Mouse (Mus musculus) forebrain, embryonic 13.5 days (tissue): Measurements from ENCODE around the gene Sphk2. TPM values are rescaled to one million over a fixed set of nuclear protein-coding genes. Genes with fewer than 3 reads are reported as not detected.
A peak's percentile ranks its signal among the peaks of the same experiment; 100 is the strongest.

Experiments used
- ATAC-seq: fragments of 200-750 bp; cut with Nextera tagmentation; 2 replicates; pipeline ENCODE4 v1.8.0; 2017
- H3K27ac ChIP-seq: fragments of 300-500 bp; sonication (generic); 2 replicates; pipeline ENCODE4 v1.5.1; 2015; ENCODE audit warnings: inconsistent platforms, mild to moderate bottlenecking, moderate library complexity
- H3K27me3 ChIP-seq: fragments of 300-500 bp; sonication (generic); 2 replicates; pipeline ENCODE4 v1.6.1; 2015; ENCODE audit warnings: mild to moderate bottlenecking, inconsistent platforms
- H3K36me3 ChIP-seq: fragments of 300-500 bp; sonication (generic); 2 replicates; pipeline ENCODE4 v1.6.1; 2015; ENCODE audit warnings: mild to moderate bottlenecking, inconsistent platforms; ENCODE audit not compliant: poor library complexity, severe bottlenecking
- H3K4me1 ChIP-seq: fragments of 300-500 bp; sonication (generic); 2 replicates; pipeline ENCODE4 v1.6.1; 2015; ENCODE audit warnings: inconsistent platforms
- H3K4me2 ChIP-seq: fragments of 300-500 bp; sonication (generic); 2 replicates; pipeline ENCODE4 v1.6.1; 2015; ENCODE audit warnings: inconsistent platforms, mild to moderate bottlenecking, moderate library complexity
- H3K4me3 ChIP-seq: fragments of 300-500 bp; sonication (generic); 2 replicates; pipeline ENCODE4 v1.5.1; 2015; ENCODE audit warnings: mild to moderate bottlenecking, inconsistent platforms
- H3K9ac ChIP-seq: fragments of 300-500 bp; sonication (generic); 2 replicates; pipeline ENCODE4 v1.6.1; 2015; ENCODE audit warnings: mild to moderate bottlenecking, inconsistent platforms
- H3K9me3 ChIP-seq: fragments of 300-500 bp; sonication (generic); replicated peaks from 2 replicates; pipeline ENCODE4 v1.6.1; 2016; ENCODE audit warnings: inconsistent platforms
- WGBS: fragments of 180-500 bp; shearing (Covaris S2); methylation state at CpG from one replicate; pipeline ENCODE4 v1.1.7; 2015; 5-methylcytosine and 5-hydroxymethylcytosine counted together
- polyA plus RNA-seq: library from polyadenylated mRNA; unstranded; fragments of >200 nt; fragmentation: Nextera tagmentation; extraction: Ambion mirVana; gene quantifications from 2 replicates; pipeline ENCODE4 v1.2.1, GENCODE M21; 2015

Sphk2 gene
- polyA plus RNA-seq, 1 experiment from 2014 or later = 25.3 TPM

- H3K27ac ChIP-seq = peak overlapping the region; percentile 65
- 87% methylated on average over 19 of the region's 19 CpGs for WGBS
- H3K27me3 ChIP-seq = no peaks in the 10 kb centered on the region
- no peaks in the 10 kb centered on the region for H3K9me3 ChIP-seq
- H3K9ac ChIP-seq = peak overlapping the region; percentile 79; the same call in 1 of the 2 replicates
- H3K4me3 ChIP-seq = peak overlapping the region; percentile 69
- ATAC-seq = no peak
- peaks cover 46% of the 10 kb centered on the region for H3K36me3 ChIP-seq
- H3K4me2 ChIP-seq = peak overlapping the region; percentile 96
- H3K4me1 ChIP-seq = peaks cover 46% of the 10 kb centered on the region
These were observed 1.9 kb downstream of the Sphk2 start for GRCm38 (mm10) chr7:45715741-45716459.

DNA sequence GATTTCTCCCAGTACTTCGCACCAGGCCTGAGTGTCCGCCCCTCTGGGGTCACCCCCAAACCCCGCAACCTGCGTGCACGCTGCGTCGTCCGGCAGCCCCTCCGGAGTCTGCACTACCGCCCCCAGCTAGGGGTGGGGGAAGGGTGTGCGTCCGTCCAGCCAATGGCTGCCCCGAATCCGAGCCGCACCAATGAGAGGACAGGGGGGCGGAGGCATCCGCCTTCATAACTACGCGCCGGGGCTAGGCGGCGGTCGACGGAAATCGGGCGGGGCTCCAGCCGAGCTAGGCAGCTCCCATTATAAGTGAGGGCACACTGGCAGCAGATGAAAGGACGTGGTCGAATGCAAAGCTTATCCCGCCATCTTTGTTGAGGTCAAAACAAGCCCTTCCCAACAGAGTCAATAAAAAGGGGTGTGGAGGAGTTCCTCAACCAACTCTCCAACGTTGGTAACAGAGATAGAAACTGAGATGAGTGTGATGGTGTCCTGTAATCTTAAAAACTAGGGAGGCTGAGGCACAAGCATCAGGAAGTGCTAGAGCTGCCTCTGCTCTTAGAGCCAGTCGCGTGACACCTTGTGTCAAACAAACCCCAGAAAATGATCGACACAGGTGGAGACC lies 2.6 kb downstream of the Sphk2 start, which contains the start of gene Rpl18:
Gene Rpl18, plus strand, starts transcription at position 368 of the 619 bp plus-strand sequence.
- H3K27ac ChIP-seq = peak within 1 kb of the TSS; percentile 65
- peak; percentile 93 for ATAC-seq
- peak within 1 kb of the TSS; percentile 69 for H3K4me3 ChIP-seq
- peak within 1 kb of the TSS; percentile 79 for H3K9ac ChIP-seq
- H3K4me2 ChIP-seq = peak within 1 kb of the TSS; percentile 96
- H3K4me1 ChIP-seq = peaks cover 49% of the 10 kb centered on the region
- no peaks in the 10 kb centered on the region for H3K27me3 ChIP-seq
- H3K36me3 ChIP-seq = peaks cover 46% of the 10 kb centered on the region
- H3K9me3 ChIP-seq = no peaks in the 10 kb centered on the region
- 8% methylated on average over 34 of the region's 34 CpGs for WGBS

- WGBS = 10% methylated on average over 14 of the region's 14 CpGs
These were observed 3.1 kb downstream of the Sphk2 start for GRCm38 (mm10) chr7:45714630-45715089.

DNA sequence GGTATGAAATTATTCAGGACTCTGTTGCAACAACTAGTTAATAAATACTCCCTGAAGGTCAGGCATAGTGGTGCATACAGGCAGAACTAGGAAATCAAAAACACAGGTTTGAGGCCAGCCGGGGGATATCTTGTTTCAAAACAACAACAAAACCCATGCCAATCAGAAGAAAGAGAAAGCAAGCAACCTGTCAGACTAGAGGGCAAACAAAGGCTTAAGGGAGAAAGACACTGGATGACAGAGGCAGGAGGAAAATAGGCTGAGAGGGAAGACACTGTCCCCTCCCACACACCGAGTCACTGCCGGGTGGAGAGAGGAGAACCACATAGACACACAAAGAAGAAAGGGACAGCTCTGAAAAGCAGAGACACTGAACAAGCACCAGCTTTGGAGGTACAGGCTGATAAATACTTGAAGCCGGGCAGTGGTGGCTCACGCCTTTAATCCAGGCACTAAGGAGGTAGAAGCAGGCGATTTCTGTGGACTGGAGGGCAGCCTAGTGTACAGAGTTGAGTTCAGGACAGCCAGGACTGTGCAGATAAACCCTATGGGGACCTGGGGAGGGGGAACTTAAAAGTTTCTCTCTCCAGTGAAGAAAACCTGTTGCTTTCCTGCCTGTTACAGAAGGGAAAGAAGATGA lies 3.8 kb downstream of the Sphk2 start:
- WGBS = 82% methylated on average over 6 of the region's 6 CpGs
- H3K9ac ChIP-seq = no peak overlapping the region
- no peak for ATAC-seq

More at GRCm38 (mm10) chr7:45714630-45715089, 3.1 kb downstream of the Sphk2 start:
- H3K27me3 ChIP-seq = no peaks in the 10 kb centered on the region
- H3K9me3 ChIP-seq = no peaks in the 10 kb centered on the region
- peak; percentile 44 for ATAC-seq
- H3K4me1 ChIP-seq = peaks cover 52% of the 10 kb centered on the region
- H3K36me3 ChIP-seq = peaks cover 46% of the 10 kb centered on the region
- peak overlapping the region; percentile 79 for H3K9ac ChIP-seq
- H3K4me2 ChIP-seq = peak overlapping the region; percentile 96
- peak overlapping the region; percentile 69 for H3K4me3 ChIP-seq
- peak overlapping the region; percentile 51 for H3K27ac ChIP-seq

GRCm38 (mm10) chr7:45713396-45713795 lies 4.4 kb downstream of the Sphk2 start:
- Histone ChIP-seq H3K4me2 (no peak overlapping the region), H3K9me3 (no peaks in the 10 kb centered on the region), H3K4me1 (peaks cover 52% of the 10 kb centered on the region), H3K27me3 (no peaks in the 10 kb centered on the region), H3K36me3 (peaks cover 40% of the 10 kb centered on the region), H3K27ac (no peak overlapping the region), H3K4me3 (no peak overlapping the region), H3K9ac (peak overlapping the region; percentile 4; the same call in 1 of the 2 replicates)
- ATAC-seq = no peak
- 93% methylated on average over 16 of the region's 16 CpGs for WGBS

More for the DNA sequence above, 3.8 kb downstream of the Sphk2 start:
- peak overlapping the region; percentile 96 for H3K4me2 ChIP-seq
- peaks cover 52% of the 10 kb centered on the region for H3K4me1 ChIP-seq
- no peak overlapping the region for H3K27ac ChIP-seq
- no peaks in the 10 kb centered on the region for H3K27me3 ChIP-seq
- H3K36me3 ChIP-seq = peaks cover 40% of the 10 kb centered on the region
- peak overlapping the region; percentile 69 for H3K4me3 ChIP-seq
- H3K9me3 ChIP-seq = no peaks in the 10 kb centered on the region

GRCm38 (mm10) chr7:45712022-45712757 lies 5.6 kb downstream of the Sphk2 start:
- no peak overlapping the region for H3K27ac ChIP-seq
- H3K9me3 ChIP-seq = no peaks in the 10 kb centered on the region
- WGBS = 88% methylated on average over 21 of the region's 21 CpGs
- H3K4me1 ChIP-seq = peaks cover 63% of the 10 kb centered on the region
- no peak for ATAC-seq
- H3K9ac ChIP-seq = no peak overlapping the region
- H3K27me3 ChIP-seq = no peaks in the 10 kb centered on the region
- H3K4me2 ChIP-seq = no peak overlapping the region
- H3K36me3 ChIP-seq = peaks cover 40% of the 10 kb centered on the region
- no peak overlapping the region for H3K4me3 ChIP-seq

DNA sequence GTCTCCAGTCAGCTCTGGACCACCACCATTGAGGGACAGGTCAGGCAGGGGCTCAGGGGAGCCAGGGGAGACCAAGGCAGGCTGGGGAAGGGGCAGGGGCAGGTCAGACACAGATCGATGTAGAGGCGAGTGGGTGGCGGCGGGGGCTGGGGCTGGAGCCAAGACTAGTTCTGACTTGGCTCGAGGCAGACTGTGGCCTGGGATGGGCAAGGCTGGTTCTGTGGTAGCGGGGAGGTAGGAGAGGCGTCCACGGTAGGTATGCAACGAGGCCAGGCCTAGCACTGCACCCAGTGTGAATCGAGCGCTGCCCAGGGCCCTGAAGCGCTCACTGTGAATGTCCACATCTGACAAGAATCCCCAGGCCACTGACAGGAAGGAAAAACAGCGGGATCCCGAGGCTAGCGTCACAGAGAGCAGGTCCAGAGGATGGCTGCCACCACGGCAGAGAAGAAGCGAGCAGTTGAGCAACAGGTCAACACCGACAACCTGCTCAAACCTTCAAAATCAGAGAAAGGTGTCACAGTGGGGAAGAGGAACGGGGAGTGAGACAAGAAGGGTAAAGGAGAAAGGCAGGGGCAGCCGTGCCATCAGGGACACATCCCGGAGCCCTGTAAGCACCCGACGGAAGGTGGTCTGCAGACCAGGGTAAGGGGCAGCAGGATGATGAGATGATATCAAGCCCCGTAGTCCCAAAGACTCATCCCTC lies 6.3 kb downstream of the Sphk2 start:
- peaks cover 40% of the 10 kb centered on the region for H3K36me3 ChIP-seq
- no peak overlapping the region for H3K9ac ChIP-seq
- H3K4me2 ChIP-seq = no peak overlapping the region
- no peak for ATAC-seq
- no peaks in the 10 kb centered on the region for H3K9me3 ChIP-seq
- H3K27me3 ChIP-seq = no peaks in the 10 kb centered on the region
- no peak overlapping the region for H3K27ac ChIP-seq
- no peak overlapping the region for H3K4me3 ChIP-seq
- peaks cover 63% of the 10 kb centered on the region for H3K4me1 ChIP-seq
- WGBS = 93% methylated on average over 24 of the region's 24 CpGs

DNA sequence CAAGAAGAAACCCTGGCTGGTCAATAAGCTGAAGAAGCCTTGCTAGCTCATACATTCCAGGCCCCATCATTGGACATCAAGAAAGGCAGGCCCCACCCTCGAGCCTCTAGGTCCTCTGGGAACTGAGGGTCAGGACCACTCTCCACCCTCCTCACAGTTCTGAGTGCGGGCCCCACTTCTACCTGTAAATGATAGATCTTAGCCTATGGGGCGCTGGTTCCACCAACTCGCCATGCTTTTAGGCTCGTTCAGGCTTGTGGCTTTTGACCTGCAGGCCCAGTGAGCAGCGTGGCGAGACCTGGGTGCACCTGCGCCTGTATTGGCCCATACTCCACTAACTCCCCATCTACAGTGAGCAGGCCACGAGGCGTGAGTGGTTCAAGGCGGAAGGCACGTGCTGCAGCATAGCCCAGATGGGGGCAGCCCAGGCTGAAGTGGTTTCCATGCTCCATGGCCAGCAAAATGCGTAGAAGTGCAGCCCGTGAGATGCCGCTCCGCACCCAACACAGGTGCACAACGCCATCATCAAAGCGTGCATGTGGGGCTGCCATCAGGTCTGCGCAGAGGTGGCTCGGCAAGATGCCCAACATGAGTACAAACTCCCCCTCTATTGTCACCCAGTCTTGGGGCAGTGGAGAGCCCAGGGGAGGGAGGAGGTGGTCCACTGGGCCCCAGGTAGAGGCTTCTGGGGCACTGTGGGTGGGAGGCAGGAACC lies 7.2 kb downstream of the Sphk2 start:
- H3K4me2 ChIP-seq = no peak overlapping the region
- WGBS = 94% methylated on average over 20 of the region's 20 CpGs
- H3K4me3 ChIP-seq = no peak overlapping the region
- H3K4me1 ChIP-seq = peaks cover 63% of the 10 kb centered on the region
- no peaks in the 10 kb centered on the region for H3K27me3 ChIP-seq
- H3K27ac ChIP-seq = peak overlapping the region; percentile 65; the same call in 1 of the 2 replicates
- H3K9me3 ChIP-seq = no peaks in the 10 kb centered on the region
- no peak overlapping the region for H3K9ac ChIP-seq
- H3K36me3 ChIP-seq = peaks cover 40% of the 10 kb centered on the region
- no peak for ATAC-seq

DNA sequence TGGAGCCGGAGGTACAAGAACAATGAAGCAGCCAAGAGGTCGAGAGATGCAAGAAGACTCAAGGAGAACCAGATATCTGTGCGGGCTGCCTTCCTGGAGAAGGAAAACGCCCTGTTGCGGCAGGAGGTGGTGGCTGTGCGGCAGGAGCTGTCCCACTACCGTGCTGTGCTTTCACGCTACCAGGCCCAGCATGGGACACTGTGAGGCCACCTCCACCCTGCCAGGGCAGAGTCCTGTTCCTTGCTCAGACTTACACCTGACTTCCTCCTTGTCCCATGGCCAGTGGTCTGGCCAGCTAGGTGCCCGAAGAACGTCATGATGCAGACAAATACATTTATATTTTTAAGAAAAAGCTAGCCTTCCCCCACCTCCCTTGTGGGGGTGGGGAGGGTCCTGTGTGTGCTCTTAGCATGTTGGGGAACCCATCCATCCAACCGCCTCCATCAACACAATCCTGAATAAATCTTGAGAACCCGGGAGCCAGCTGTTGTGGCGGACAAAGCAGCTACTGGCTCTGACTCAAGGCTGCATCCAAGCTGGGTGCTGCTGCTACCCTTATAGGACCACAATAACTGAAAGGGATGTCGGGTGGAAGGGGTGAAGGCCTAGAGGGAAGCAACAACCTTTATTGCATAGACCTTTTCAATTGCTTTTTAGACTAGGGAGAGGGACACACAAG lies 8.0 kb downstream of the Sphk2 start:
- H3K4me2 ChIP-seq = peak overlapping the region; percentile 99; the same call in 1 of the 2 replicates
- H3K4me1 ChIP-seq = peaks cover 66% of the 10 kb centered on the region
- peak overlapping the region; percentile 26; the same call in 1 of the 2 replicates for H3K9ac ChIP-seq
- ATAC-seq = no peak
- H3K27ac ChIP-seq = peak overlapping the region; percentile 65
- WGBS = 77% methylated on average over 14 of the region's 14 CpGs
- peaks cover 40% of the 10 kb centered on the region for H3K36me3 ChIP-seq
- H3K4me3 ChIP-seq = no peak overlapping the region
- no peaks in the 10 kb centered on the region for H3K27me3 ChIP-seq
- H3K9me3 ChIP-seq = no peaks in the 10 kb centered on the region

DNA sequence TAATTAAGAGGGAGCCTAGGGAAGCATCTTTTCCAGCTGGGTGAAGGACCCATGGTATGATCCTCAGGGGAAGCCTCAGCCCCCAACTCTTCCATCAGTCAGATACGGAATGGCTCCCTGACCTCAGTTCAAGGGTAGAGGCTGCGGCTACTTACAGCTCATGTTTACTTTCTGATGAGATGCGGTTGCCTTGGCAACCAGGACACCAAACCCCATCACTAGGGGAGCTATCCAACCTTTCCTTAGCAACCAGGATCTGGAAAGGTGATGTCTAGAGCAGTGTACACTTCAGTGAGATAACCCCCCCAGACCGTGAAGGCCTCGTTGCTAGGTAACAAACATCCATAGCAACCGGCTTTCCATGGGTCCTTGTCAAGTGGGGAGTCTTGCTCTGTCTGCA lies 8.8 kb downstream of the Sphk2 start:
- no peaks in the 10 kb centered on the region for H3K27me3 ChIP-seq
- peak overlapping the region; percentile 99; the same call in 1 of the 2 replicates for H3K4me2 ChIP-seq
- ATAC-seq = 0 out of 2 replicates have a peak, but pooled peaks have one; percentile 3
- H3K27ac ChIP-seq = peak overlapping the region; percentile 65
- WGBS = 49% methylated on average over 6 of the region's 6 CpGs
- H3K4me1 ChIP-seq = peaks cover 62% of the 10 kb centered on the region
- peaks cover 40% of the 10 kb centered on the region for H3K36me3 ChIP-seq
- no peaks in the 10 kb centered on the region for H3K9me3 ChIP-seq
- H3K4me3 ChIP-seq = no peak overlapping the region
- H3K9ac ChIP-seq = no peak overlapping the region
